Mouse (Mus musculus): ENCODE data around the gene Cdrt4. TPM values are rescaled to one million over a fixed set of nuclear protein-coding genes. Genes with fewer than 3 reads are reported as not detected.

The Cdrt4 gene
- polyA plus RNA-seq, 1 experiment from 2014 or later = 0.29 TPM

DNA sequence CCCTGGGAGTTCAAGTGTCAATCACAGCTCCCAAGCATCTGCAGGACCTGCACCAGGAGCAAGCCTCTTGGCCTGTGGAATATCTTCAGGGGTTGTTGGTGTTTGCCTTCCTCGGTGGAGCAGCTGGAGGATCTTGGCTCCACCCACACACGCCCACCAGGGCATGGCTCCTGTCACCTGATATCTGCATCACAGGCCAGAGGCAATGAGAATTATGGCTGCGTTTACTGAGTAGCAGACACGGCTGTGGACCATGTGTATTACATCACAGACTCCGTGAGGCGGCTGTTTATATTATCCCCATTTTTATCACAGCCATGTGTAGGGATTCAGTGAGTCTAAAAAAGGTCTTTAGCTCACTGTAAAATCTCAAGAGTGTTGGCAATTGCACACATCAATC lies 53.6 kb downstream of the Cdrt4 start:
- Histone ChIP-seq H3K27me3 (replicated peaks; ENCODE audit: low read depth, poor library complexity, severe bottlenecking) (no peaks in the 10 kb centered on the region), H3K4me3 (no peak overlapping the region), H3K9me3 (no peaks in the 10 kb centered on the region), H3K27ac (replicated peaks) (0 out of 2 replicates have a peak overlapping the region, but pooled peaks have one; percentile 14), H3K36me3 (replicated peaks) (no peaks in the 10 kb centered on the region), H3K4me1 (peaks cover 13% of the 10 kb centered on the region)
- 44% methylated on average over 6 of the region's 6 CpGs for WGBS
- DNase-seq (ENCODE audit: low spot score) = peak; percentile 61

DNA sequence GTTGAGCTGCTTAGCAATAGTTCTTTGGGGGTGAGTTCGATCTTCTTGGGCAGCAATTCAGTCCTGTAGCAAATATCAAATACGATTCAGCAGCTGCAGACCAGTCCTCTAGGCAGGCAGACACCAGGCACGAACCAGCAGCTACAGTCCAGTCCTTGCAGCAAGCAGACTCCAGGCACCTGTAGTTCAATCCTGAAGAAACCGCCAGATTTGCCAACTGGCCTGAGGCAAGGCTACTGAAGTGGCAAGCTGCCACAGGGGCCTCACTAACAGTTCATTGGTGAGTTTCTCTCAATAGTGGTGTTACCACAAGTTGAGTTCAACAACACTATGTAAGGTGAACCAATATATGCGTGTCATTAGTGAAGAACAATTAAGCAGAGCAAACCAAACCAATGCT lies 56.4 kb downstream of the Cdrt4 start:
- DNase-seq (ENCODE audit: low spot score) = no peak
- H3K9me3 ChIP-seq = no peaks in the 10 kb centered on the region
- peaks cover 13% of the 10 kb centered on the region for H3K4me1 ChIP-seq
- 88% methylated on average over 5 of the region's 5 CpGs for WGBS
- H3K36me3 ChIP-seq (replicated peaks) = no peaks in the 10 kb centered on the region
- no peak overlapping the region for H3K27ac ChIP-seq (replicated peaks)
- H3K27me3 ChIP-seq (replicated peaks; ENCODE audit: low read depth, poor library complexity, severe bottlenecking) = no peaks in the 10 kb centered on the region
- no peak overlapping the region for H3K4me3 ChIP-seq

DNA sequence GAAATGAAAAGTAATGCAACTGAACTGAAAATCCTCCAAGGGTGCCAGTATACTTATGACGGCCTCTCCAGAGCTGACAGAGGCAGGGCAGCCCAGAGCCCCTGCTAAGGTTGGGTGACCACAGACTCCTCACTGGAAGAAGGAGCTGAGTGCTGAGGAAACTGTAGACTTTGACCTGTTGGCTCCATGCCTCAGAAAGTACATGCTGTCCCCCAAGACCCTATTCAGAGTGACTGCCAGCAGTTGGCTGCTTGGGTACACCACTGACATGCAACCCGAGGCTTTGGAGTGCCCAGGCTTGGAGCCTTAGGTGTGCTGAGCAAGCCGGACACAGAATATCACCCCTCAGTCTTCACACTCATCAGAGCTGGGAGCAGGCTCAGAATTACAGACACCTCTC lies 57.0 kb downstream of the Cdrt4 start:
- no peak overlapping the region for H3K4me3 ChIP-seq
- no peaks in the 10 kb centered on the region for H3K9me3 ChIP-seq
- H3K27me3 ChIP-seq (replicated peaks; ENCODE audit: low read depth, poor library complexity, severe bottlenecking) = no peaks in the 10 kb centered on the region
- no peaks in the 10 kb centered on the region for H3K36me3 ChIP-seq (replicated peaks)
- no peak for DNase-seq (ENCODE audit: low spot score)
- H3K27ac ChIP-seq (replicated peaks) = no peak overlapping the region
- WGBS = 86% methylated on average over 3 of the region's 3 CpGs
- H3K4me1 ChIP-seq = peaks cover 13% of the 10 kb centered on the region

DNA sequence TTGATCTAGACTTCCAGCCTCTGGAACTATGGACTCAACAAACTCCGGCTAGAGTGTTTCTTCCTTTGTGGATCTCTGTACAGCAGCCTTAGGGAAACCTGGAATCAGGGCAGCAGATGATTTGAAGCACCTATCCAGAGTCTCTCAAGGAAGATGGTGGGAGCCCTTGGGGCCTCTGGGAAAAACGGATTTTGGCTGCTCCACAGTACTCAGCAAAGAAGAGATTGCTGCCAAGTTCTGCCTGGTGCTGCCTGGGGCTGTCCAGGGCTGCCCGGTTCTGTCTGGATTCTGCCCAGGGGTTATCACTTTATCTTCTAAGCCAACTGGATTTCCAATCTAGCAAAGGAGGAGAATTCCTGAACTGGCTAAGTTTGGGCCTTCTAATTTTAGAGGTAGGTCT lies 58.8 kb downstream of the Cdrt4 start:
- no peak for DNase-seq (ENCODE audit: low spot score)
- no peak overlapping the region for H3K27ac ChIP-seq (replicated peaks)
- H3K4me3 ChIP-seq = no peak overlapping the region
- peaks cover 4% of the 10 kb centered on the region for H3K4me1 ChIP-seq
- no peaks in the 10 kb centered on the region for H3K27me3 ChIP-seq (replicated peaks; ENCODE audit: low read depth, poor library complexity, severe bottlenecking)
- no peaks in the 10 kb centered on the region for H3K36me3 ChIP-seq (replicated peaks)
- WGBS = 75% methylated on average over 3 of the region's 3 CpGs
- H3K9me3 ChIP-seq = no peaks in the 10 kb centered on the region

DNA sequence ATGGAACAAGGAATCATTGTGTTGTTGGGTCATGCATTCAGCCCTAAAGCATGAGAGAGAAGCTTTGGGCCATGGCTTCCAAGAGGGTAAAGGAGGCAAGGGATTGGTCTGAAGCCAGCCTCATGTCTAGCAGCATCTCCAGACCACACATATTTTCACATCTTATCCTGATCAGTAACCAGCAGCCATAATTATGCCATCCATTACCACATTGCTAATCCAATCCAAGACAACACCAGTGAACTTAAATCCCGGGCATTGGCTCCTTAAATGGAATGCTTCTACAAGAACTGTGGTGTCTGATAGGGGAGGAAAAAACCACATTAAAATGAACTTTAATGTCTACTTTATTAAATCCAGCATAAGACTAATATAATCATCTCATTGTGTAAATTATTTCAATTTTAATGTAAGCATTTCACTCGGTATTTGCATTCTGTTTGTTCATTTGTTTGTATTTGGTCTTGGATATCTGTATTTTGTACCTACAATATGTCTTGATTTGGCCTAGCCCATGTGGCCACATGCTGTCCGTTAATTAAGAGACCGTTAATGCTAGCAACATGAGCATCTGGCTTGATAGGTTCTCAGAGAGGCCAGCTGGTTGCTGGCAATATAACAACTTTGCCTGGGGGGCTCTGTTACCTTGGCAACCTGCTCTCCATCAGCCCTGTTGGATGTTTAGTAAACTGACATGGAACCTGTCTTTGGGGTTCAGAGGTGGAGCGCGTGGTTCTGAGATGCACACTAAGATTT lies 66.5 kb downstream of the Cdrt4 start:
- no peak overlapping the region for H3K27ac ChIP-seq (replicated peaks)

DNA sequence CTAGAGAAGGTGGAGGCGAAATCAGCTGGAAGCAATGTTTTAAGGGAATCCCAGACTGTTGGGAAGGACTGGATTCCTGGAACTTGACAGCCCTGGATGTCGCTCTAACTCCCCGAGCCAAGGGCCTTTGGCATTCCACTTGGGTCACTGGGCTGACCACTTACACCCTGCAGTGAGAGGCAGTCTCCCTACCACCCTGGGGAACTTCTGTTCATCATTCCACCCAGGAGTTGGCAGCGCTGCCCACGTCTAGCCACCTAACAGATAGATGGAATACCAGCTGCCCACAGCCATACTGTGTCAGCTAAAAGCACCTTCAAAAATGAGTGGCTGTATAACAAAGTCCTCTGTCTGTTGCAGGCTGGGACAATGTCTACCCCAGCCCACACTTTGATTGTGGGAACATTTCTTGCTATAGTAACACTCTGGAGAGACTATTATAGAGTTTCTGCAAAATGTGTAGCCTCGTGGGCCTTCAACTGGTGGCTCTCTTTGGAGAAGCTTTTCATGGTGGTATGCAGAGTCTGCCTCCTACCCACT lies 67.2 kb downstream of the Cdrt4 start:
- no peaks in the 10 kb centered on the region for H3K9me3 ChIP-seq

More for the DNA sequence above, 66.5 kb downstream of the Cdrt4 start:
- Histone ChIP-seq H3K4me1 (peaks cover 41% of the 10 kb centered on the region), H3K27me3 (replicated peaks; ENCODE audit: low read depth, poor library complexity, severe bottlenecking) (no peaks in the 10 kb centered on the region), H3K9me3 (no peaks in the 10 kb centered on the region), H3K36me3 (replicated peaks) (no peaks in the 10 kb centered on the region), H3K4me3 (no peak overlapping the region)
- peak; percentile 30 for DNase-seq (ENCODE audit: low spot score)
- 79% methylated on average over 6 of the region's 6 CpGs for WGBS

DNA sequence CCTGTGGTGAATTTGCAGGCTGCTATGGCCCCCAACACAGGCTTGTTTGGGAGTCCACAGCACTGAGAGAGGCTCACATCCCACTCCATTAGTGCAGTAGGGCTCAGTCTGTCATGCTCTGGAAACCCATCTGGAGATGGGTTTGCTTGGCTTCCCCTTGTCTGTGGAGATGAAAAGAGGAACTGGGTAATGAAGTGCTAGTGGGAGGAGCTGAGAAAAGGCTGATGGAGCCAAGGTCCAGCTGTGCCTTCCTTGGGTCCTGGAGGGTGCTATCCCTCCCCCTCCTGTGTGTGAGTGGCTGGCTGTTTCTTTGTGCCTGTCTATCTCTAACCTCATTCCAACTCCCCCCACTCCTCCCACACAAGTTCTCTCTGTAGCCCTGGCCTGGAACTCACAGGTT lies 69.6 kb downstream of the Cdrt4 start:
- Histone ChIP-seq H3K4me1 (peaks cover 54% of the 10 kb centered on the region), H3K36me3 (replicated peaks) (no peaks in the 10 kb centered on the region), H3K9me3 (no peaks in the 10 kb centered on the region), H3K27ac (replicated peaks) (peak overlapping the region; percentile 51), H3K4me3 (no peak overlapping the region), H3K27me3 (replicated peaks; ENCODE audit: low read depth, poor library complexity, severe bottlenecking) (no peaks in the 10 kb centered on the region)
- no peak for DNase-seq (ENCODE audit: low spot score)

More for the DNA sequence above, 67.2 kb downstream of the Cdrt4 start:
- Histone ChIP-seq H3K4me1 (peaks cover 41% of the 10 kb centered on the region), H3K27ac (replicated peaks) (no peak overlapping the region), H3K36me3 (replicated peaks) (no peaks in the 10 kb centered on the region), H3K4me3 (no peak overlapping the region), H3K27me3 (replicated peaks; ENCODE audit: low read depth, poor library complexity, severe bottlenecking) (no peaks in the 10 kb centered on the region)
- DNase-seq (ENCODE audit: low spot score) = no peak
- WGBS = 84% methylated on average over 6 of the region's 6 CpGs

DNA sequence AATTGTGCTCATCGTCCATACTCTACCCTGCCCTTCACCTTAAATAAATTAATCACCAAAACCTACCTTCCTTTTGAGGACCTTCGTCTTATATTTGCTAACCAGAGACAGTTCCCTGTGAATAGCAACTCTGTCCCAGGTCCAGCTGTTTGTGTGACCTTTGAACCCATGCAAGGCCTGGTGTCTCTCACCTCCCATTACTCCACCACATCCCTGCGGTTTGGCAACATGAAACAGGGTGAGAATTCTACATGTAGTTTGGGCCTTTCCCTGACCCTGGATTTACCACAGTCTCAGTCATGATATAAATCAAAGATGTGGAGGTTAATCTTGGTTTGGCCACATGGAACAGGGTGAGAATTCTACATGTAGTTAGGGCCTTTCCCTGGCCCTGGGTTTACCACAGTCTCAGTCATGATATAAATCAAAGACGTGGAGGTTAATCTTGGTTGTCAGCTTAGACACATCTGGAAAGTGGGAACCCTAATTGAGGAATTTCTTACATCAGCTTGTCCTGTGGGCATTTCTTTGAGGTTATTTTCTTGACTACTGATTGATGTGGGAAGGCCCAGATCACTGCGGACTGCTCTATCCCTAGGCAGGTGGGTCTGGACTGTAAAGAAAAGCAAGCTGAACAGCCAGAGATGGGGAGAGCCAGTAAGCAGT lies 70.3 kb downstream of the Cdrt4 start:
- Histone ChIP-seq H3K27ac (replicated peaks) (peak overlapping the region; percentile 51), H3K4me1 (peaks cover 54% of the 10 kb centered on the region), H3K4me3 (no peak overlapping the region), H3K36me3 (replicated peaks) (no peaks in the 10 kb centered on the region), H3K9me3 (no peaks in the 10 kb centered on the region), H3K27me3 (replicated peaks; ENCODE audit: low read depth, poor library complexity, severe bottlenecking) (no peaks in the 10 kb centered on the region)
- DNase-seq (ENCODE audit: low spot score) = no peak
- 47% methylated on average over 5 of the region's 5 CpGs for WGBS

DNA sequence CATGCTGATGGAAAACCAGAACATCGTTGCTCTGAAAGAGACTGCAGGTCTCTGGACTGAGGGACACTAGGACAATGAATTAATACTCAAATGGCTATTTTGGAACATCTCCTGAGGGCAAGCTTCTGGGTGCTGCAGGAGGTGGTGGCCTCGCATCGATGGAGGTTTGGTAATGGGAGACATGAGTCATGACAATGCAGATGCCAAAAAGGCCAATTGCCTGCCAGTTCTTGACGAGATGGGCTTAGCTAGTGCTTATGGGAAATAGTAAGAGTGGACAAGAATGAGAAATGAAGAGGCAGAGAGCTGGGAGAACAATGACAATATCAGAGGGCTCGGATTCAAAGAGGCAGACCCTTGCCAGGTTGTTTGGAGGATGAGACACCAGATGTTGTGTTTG lies 72.5 kb downstream of the Cdrt4 start:
- H3K4me1 ChIP-seq = peaks cover 53% of the 10 kb centered on the region
- H3K36me3 ChIP-seq (replicated peaks) = no peaks in the 10 kb centered on the region
- H3K27me3 ChIP-seq (replicated peaks; ENCODE audit: low read depth, poor library complexity, severe bottlenecking) = no peaks in the 10 kb centered on the region
- 83% methylated on average over 5 of the region's 5 CpGs for WGBS
- H3K9me3 ChIP-seq = no peaks in the 10 kb centered on the region
- H3K4me3 ChIP-seq = no peak overlapping the region
- no peak for DNase-seq (ENCODE audit: low spot score)
- peak overlapping the region; percentile 20; the same call in 1 of the 2 replicates for H3K27ac ChIP-seq (replicated peaks)

DNA sequence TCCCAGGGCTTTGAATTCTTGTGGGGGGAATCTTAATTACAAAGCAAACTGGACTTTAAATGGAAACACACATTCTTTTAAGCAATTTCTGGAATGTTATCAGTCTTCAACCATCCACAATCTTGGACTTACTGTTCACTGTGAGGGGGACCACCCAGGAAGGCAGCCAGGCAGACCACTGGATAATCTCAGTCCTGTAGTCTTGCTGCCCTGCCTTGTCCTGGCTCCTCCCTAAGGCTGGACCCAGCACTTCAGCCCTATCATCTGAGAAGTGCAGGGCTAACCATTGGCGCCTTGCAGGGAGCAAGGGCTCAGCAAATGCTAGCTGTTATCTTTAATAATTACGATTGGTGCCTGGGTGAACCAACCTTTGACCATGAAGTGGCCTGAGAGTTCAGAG lies 73.1 kb downstream of the Cdrt4 start:
- peak; percentile 51 for DNase-seq (ENCODE audit: low spot score)
- no peaks in the 10 kb centered on the region for H3K36me3 ChIP-seq (replicated peaks)
- no peak overlapping the region for H3K4me3 ChIP-seq
- H3K9me3 ChIP-seq = no peaks in the 10 kb centered on the region
- H3K27ac ChIP-seq (replicated peaks) = no peak overlapping the region
- H3K27me3 ChIP-seq (replicated peaks; ENCODE audit: low read depth, poor library complexity, severe bottlenecking) = no peaks in the 10 kb centered on the region
- 54% methylated on average over 2 of the region's 2 CpGs for WGBS
- peaks cover 55% of the 10 kb centered on the region for H3K4me1 ChIP-seq

DNA sequence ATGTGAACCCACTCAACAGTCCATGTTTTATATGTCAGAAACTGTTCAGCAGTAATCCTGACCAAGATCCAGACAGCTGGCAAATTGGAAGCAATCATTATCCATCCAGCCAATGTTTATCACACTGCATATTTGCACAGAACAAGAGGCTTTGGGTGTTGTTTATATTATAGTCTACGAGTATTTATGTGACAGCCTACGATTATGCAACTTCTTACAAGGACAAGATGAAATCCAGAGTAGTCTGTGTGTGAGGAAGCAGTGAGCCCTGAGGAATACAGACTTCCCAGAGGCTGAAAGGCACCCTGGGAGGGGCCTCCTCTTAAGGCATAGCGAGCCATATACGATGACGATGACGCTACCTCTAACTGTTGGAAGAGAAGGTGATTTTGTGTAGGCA lies 74.5 kb downstream of the Cdrt4 start:
- no peaks in the 10 kb centered on the region for H3K27me3 ChIP-seq (replicated peaks; ENCODE audit: low read depth, poor library complexity, severe bottlenecking)
- no peaks in the 10 kb centered on the region for H3K36me3 ChIP-seq (replicated peaks)
- WGBS = 89% methylated on average over 6 of the region's 6 CpGs

DNA sequence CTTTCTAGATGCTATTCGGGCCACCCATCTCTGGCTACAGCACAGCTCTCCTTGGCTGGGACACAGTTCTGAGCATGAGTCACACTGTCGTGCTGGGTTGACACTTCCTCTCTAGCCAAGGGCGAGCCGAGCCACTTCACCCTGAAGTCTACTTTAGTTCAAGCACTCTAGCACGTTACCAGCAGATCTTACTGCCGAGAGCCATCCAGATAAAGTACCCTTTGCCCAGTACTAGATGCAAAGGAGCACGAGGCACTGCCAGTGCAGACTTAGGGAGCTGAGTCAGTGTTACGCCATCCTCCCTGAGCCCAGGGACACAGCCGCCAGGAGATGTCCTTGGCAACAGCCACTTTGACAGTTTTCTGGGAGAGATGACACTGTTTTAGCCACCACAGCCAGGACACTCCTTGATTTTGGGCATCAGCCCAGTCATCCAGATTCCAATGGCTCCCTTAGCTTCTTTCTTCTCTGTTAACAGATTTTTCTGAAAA lies 75.7 kb downstream of the Cdrt4 start:
- WGBS = 91% methylated on average over 9 of the region's 9 CpGs
- Histone ChIP-seq H3K4me1 (peaks cover 37% of the 10 kb centered on the region), H3K9me3 (no peaks in the 10 kb centered on the region), H3K27me3 (replicated peaks; ENCODE audit: low read depth, poor library complexity, severe bottlenecking) (no peaks in the 10 kb centered on the region), H3K36me3 (replicated peaks) (no peaks in the 10 kb centered on the region), H3K27ac (replicated peaks) (no peak overlapping the region), H3K4me3 (no peak overlapping the region)
- DNase-seq (ENCODE audit: low spot score) = no peak

More for the DNA sequence above, 74.5 kb downstream of the Cdrt4 start:
- H3K4me1 ChIP-seq = peaks cover 49% of the 10 kb centered on the region
- no peak for DNase-seq (ENCODE audit: low spot score)
- no peaks in the 10 kb centered on the region for H3K9me3 ChIP-seq
- H3K27ac ChIP-seq (replicated peaks) = no peak overlapping the region
- no peak overlapping the region for H3K4me3 ChIP-seq

DNA sequence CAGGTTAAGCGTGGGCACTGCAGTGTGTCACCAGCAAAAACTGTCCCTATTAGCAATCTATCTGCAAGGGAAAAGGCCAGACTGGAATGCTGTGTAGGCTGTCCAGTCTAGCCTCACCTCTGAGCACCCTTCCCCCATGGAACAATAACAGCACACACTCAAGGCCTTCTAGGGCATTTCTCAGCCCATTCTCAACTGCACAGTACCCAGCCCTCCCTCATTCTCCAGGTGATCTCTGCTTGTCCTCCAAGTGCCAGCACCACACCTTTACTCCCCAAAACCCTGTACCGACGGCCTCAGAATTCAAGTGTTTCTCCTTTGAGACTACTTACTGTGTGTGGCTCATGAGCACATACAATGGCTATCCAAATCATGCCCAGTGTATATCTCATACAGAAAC lies 77.1 kb downstream of the Cdrt4 start:
- Histone ChIP-seq H3K27ac (replicated peaks) (peak overlapping the region; percentile 19; the same call in 1 of the 2 replicates), H3K27me3 (replicated peaks; ENCODE audit: low read depth, poor library complexity, severe bottlenecking) (no peaks in the 10 kb centered on the region), H3K36me3 (replicated peaks) (no peaks in the 10 kb centered on the region), H3K4me3 (no peak overlapping the region), H3K4me1 (peaks cover 34% of the 10 kb centered on the region), H3K9me3 (no peaks in the 10 kb centered on the region)
- DNase-seq (ENCODE audit: low spot score) = no peak
- WGBS = 87% methylated on average over 3 of the region's 3 CpGs
